Mouse (Mus musculus) heart, postnatal 0 days (tissue): ENCODE data around the gene Klf5.

Experiments used
- CTCF ChIP-seq: IDR thresholded peaks from 2 replicates; pipeline ENCODE4 v1.5.1; 2016; ENCODE audit warnings: antibody characterized with exemption, control low read depth, low read depth
- EP300 ChIP-seq: IDR thresholded peaks from 2 replicates; pipeline ENCODE4 v1.6.1; 2016; ENCODE audit warnings: antibody characterized with exemption, low read depth

- TF ChIP-seq CTCF = no peak
- no peak for TF ChIP-seq EP300
These were observed 19.6 kb upstream of the Klf5 start for GRCm38 (mm10) chr14:99278763-99279486.
